ENCODE assay signal across 7 mouse cellular contexts in genomic region chr17:28256651-28257328, GRCm38 (mm10). TPM values are rescaled to one million over a fixed set of nuclear protein-coding genes. Genes with fewer than 3 reads are reported as not detected.
DNase-seq lines count a peak whose midpoint lies in the region; ATAC-seq lines count a peak whose summit lies in the region.

No protein-coding gene starts in this region.

- no peaks in the 10 kb centered on the region for H3K27me3 ChIP-seq in intestine, embryonic 14.5 days (replicated peaks; ENCODE audit: control insufficient read depth, insufficient read depth, low read length)
- H3K27me3 ChIP-seq in liver, embryonic 16.5 days (ENCODE audit: control insufficient read depth, insufficient read depth, low read depth, low read length) = no peaks in the 10 kb centered on the region
- H3K27me3 ChIP-seq in midbrain, embryonic 11.5 days (ENCODE audit: control insufficient read depth, insufficient read depth, low read length) = no peaks in the 10 kb centered on the region

- H3K4me2 ChIP-seq in intestine, embryonic 14.5 days (ENCODE audit: low read length) = 0 out of 2 replicates have a peak overlapping the region, but pooled peaks have one; percentile 6
- 0 out of 2 replicates have a peak overlapping the region, but pooled peaks have one; percentile 30 for H3K4me2 ChIP-seq in liver, embryonic 16.5 days (ENCODE audit: low read depth, low read length)
- no peak overlapping the region for H3K4me2 ChIP-seq in midbrain, embryonic 11.5 days

- no peaks in the 10 kb centered on the region for H3K36me3 ChIP-seq in intestine, embryonic 14.5 days (ENCODE audit: control insufficient read depth, insufficient read depth, low read length)
- no peaks in the 10 kb centered on the region for H3K36me3 ChIP-seq in liver, embryonic 16.5 days (ENCODE audit: control insufficient read depth, insufficient read depth)
- H3K36me3 ChIP-seq in midbrain, embryonic 11.5 days (ENCODE audit: control insufficient read depth, insufficient read depth, low read length) = no peaks in the 10 kb centered on the region; the same call in 1 of the 2 replicates

- peak overlapping the region; percentile 43 for H3K27ac ChIP-seq in intestine, embryonic 14.5 days (ENCODE audit: low read depth)
- H3K27ac ChIP-seq in liver, embryonic 16.5 days (ENCODE audit: low read length) = peak overlapping the region; percentile 59
- no peak overlapping the region for H3K27ac ChIP-seq in midbrain, embryonic 11.5 days (ENCODE audit: low read depth, low read length)

- H3K4me3 ChIP-seq in intestine, embryonic 14.5 days (ENCODE audit: low read depth, low read length) = no peak overlapping the region
- H3K4me3 ChIP-seq in liver, embryonic 16.5 days (ENCODE audit: low read depth, low read length) = no peak overlapping the region
- no peak overlapping the region for H3K4me3 ChIP-seq in midbrain, embryonic 11.5 days (ENCODE audit: low read depth, low read length)

- no peak overlapping the region for H3K9ac ChIP-seq in intestine, embryonic 14.5 days (ENCODE audit: low read length)
- H3K9ac ChIP-seq in liver, embryonic 16.5 days (ENCODE audit: low read depth, low read length) = no peak overlapping the region
- H3K9ac ChIP-seq in midbrain, embryonic 11.5 days (ENCODE audit: low read length) = no peak overlapping the region

- peak; percentile 94 for DNase-seq in CD4-positive helper T cell, adult 2 months (ENCODE audit: low read depth, low spot score)
- peak; percentile 88 for DNase-seq in Muller cell, postnatal 12 days (ENCODE audit: inconsistent ontology term)
- DNase-seq in gastrocnemius, postnatal 14 days = peak; percentile 64
- DNase-seq in intestine, embryonic 14.5 days (ENCODE audit: low spot score) = peak; percentile 70
- DNase-seq in skeletal muscle tissue, adult 2 months (ENCODE audit: low read depth, low spot score) = peak; percentile 73
- no peak for DNase-seq in midbrain, embryonic 11.5 days (ENCODE audit: low spot score, missing footprints)

- WGBS in intestine, embryonic 14.5 days = 52% methylated on average over 13 of the region's 13 CpGs
- 24% methylated on average over 13 of the region's 13 CpGs for WGBS in liver, embryonic 16.5 days (ENCODE audit: insufficient replicate concordance)
- WGBS in midbrain, embryonic 11.5 days = 82% methylated on average over 13 of the region's 13 CpGs

- H3K4me1 ChIP-seq in intestine, embryonic 14.5 days (replicated peaks; ENCODE audit: control insufficient read depth, insufficient read depth, low read length) = peaks cover 31% of the 10 kb centered on the region
- peaks cover 27% of the 10 kb centered on the region for H3K4me1 ChIP-seq in liver, embryonic 16.5 days (ENCODE audit: control insufficient read depth, low read depth, low read length)
- no peaks in the 10 kb centered on the region for H3K4me1 ChIP-seq in midbrain, embryonic 11.5 days (ENCODE audit: control insufficient read depth, insufficient read depth, low read length)

- ATAC-seq in intestine, embryonic 14.5 days (replicated peaks; ENCODE audit: low FRiP score, low TSS enrichment, low read depth) = peak; percentile 45; the same call in 1 of the 2 replicates
- peak; percentile 20; the same call in 1 of the 2 replicates for ATAC-seq in liver, embryonic 16.5 days (ENCODE audit: low read depth)
- ATAC-seq in midbrain, embryonic 11.5 days (ENCODE audit: low FRiP score) = no peak

- H3K9me3 ChIP-seq in intestine, embryonic 14.5 days (ENCODE audit: control insufficient read depth, low read length) = no peaks in the 10 kb centered on the region
- no peaks in the 10 kb centered on the region for H3K9me3 ChIP-seq in liver, embryonic 16.5 days (replicated peaks; ENCODE audit: control insufficient read depth, low read length)
- H3K9me3 ChIP-seq in midbrain, embryonic 11.5 days (ENCODE audit: control insufficient read depth, low read length) = no peaks in the 10 kb centered on the region

- intact Hi-C loops in gastrocnemius, postnatal 14 days (cut with DNase I; ENCODE audit: low total_unique reads) = no loop called here

RNA-seq across cellular contexts. Expression of gene Ppard, which starts 24.3 kb away (rescaled TPM):
- total RNA-seq in gastrocnemius, postnatal 14 days (2021) = 10 to 100 TPM; 29.2 to 29.5 TPM
- polyA plus RNA-seq in intestine, embryonic 14.5 days (2014; fragmentation: Nextera tagmentation; extraction: Ambion mirVana) = 2.1 and 2.5 TPM in 2 replicates
- polyA plus RNA-seq in liver, embryonic 16.5 days (2015; fragmentation: Nextera tagmentation; extraction: Ambion mirVana) = 0.62 and 0.77 TPM in 2 replicates
- polyA plus RNA-seq in midbrain, embryonic 11.5 days (2014; fragmentation: Nextera tagmentation; extraction: Ambion mirVana) = 1.7 and 1.8 TPM in 2 replicates

RNA-seq across cellular contexts. Expression of gene Def6, which starts 49.2 kb away (rescaled TPM):
- 1 to 10 TPM; 2.2 to 2.7 TPM for total RNA-seq in gastrocnemius, postnatal 14 days (2021)
- polyA plus RNA-seq in intestine, embryonic 14.5 days (2014; fragmentation: Nextera tagmentation; extraction: Ambion mirVana) = 1.9 and 2.6 TPM in 2 replicates
- polyA plus RNA-seq in liver, embryonic 16.5 days (2015; fragmentation: Nextera tagmentation; extraction: Ambion mirVana) = 7.2 and 8.2 TPM in 2 replicates
- 1.7 and 1.8 TPM in 2 replicates for polyA plus RNA-seq in midbrain, embryonic 11.5 days (2014; fragmentation: Nextera tagmentation; extraction: Ambion mirVana)

RNA-seq across cellular contexts. Expression of gene Fance, which starts 56.5 kb away (rescaled TPM):
- total RNA-seq in gastrocnemius, postnatal 14 days (2021) = 10 to 100 TPM; 10.2 to 10.4 TPM
- 27.3 and 33.7 TPM in 2 replicates for polyA plus RNA-seq in intestine, embryonic 14.5 days (2014; fragmentation: Nextera tagmentation; extraction: Ambion mirVana)
- 6.7 and 7.3 TPM in 2 replicates for polyA plus RNA-seq in liver, embryonic 16.5 days (2015; fragmentation: Nextera tagmentation; extraction: Ambion mirVana)
- polyA plus RNA-seq in midbrain, embryonic 11.5 days (2014; fragmentation: Nextera tagmentation; extraction: Ambion mirVana) = 18.5 and 19.5 TPM in 2 replicates
